8 mouse cellular contexts compared by ENCODE assay signal in the genomic region with DNA sequence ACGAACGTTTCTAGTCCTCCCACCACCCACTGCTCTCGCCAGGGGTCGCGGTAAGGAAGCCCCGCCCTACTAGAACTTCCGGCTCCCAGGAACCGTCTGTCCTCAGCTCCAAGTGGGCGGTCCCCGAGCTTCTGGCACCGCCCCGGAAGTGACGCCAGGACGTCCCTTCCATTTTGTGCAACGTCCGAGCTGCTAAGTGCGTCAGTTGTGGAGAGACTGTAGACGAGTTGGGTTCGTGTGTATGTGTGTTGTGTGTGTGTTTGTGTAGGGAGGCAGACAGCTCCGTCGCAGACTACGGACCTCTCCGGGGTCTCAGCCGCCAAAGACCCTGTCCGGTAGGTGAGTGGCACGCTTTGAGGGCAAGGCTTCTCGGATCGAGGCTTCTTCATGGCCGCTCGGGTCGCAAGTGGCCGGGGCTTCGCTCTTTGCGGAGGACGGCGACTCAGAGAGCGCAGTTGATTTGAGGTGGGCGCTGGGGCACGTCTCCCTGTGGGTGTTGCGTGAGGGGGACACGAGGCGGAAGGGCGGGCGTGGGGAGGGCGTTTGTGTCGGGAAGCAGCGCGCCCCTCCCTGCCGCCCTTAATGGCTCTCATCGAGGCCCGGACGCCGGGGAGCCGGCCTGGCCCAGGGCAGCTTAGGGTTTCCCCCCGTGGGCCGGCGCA. TPM values are rescaled to one million over a fixed set of nuclear protein-coding genes. Genes with fewer than 3 reads are reported as not detected.
DNase-seq lines count a peak whose midpoint lies in the region; ATAC-seq and TF ChIP-seq lines count a peak whose summit lies in the region.

A gene (plus strand): TSS at position 171 of the 662 bp plus-strand sequence.

- H3K4me1 ChIP-seq in G1E (ENCODE audit: insufficient read depth, low read depth, low read length), result peaks cover 41% of the 10 kb centered on the region
- peaks cover 14% of the 10 kb centered on the region for H3K4me1 ChIP-seq in forebrain, embryonic 16.5 days (replicated peaks; ENCODE audit: control insufficient read depth, insufficient read depth, low read length)
- H3K4me1 ChIP-seq in lung, embryonic 14.5 days (ENCODE audit: insufficient read depth), result no peaks in the 10 kb centered on the region
- peaks cover 13% of the 10 kb centered on the region for H3K4me1 ChIP-seq in olfactory bulb, adult 2 months (ENCODE audit: control insufficient read depth, insufficient read depth, low read length)
- H3K4me1 ChIP-seq in thymus, adult 2 months (replicated peaks; ENCODE audit: control insufficient read depth, insufficient read depth, low read length), result peaks cover 6% of the 10 kb centered on the region

- H3K27me3 ChIP-seq in G1E (ENCODE audit: insufficient read depth, low read length), result no peaks in the 10 kb centered on the region
- H3K27me3 ChIP-seq in forebrain, embryonic 16.5 days (replicated peaks; ENCODE audit: control insufficient read depth, insufficient read depth, low read length), result no peaks in the 10 kb centered on the region
- H3K27me3 ChIP-seq in lung, embryonic 14.5 days (ENCODE audit: insufficient read depth, low read length), result no peaks in the 10 kb centered on the region
- no peaks in the 10 kb centered on the region for H3K27me3 ChIP-seq in thymus, adult 2 months (ENCODE audit: control insufficient read depth, insufficient read depth, low read length)

- H3K4me3 ChIP-seq in G1E (ENCODE audit: low read depth, low read length), result peak within 1 kb of the TSS; percentile 91
- H3K4me3 ChIP-seq in forebrain, embryonic 16.5 days (replicated peaks; ENCODE audit: low read length), result peak within 1 kb of the TSS; percentile 94
- H3K4me3 ChIP-seq in layer of hippocampus, adult 2 months, result peak within 1 kb of the TSS; percentile 94
- peak within 1 kb of the TSS; percentile 97 for H3K4me3 ChIP-seq in lung, embryonic 14.5 days (ENCODE audit: low read depth, low read length)
- H3K4me3 ChIP-seq in olfactory bulb, adult 2 months (ENCODE audit: insufficient read depth, low read depth, low read length), result peak within 1 kb of the TSS; percentile 91
- H3K4me3 ChIP-seq in thymus, adult 2 months (ENCODE audit: control insufficient read depth, insufficient read depth, low read length), result peak within 1 kb of the TSS; percentile 75

- peaks cover 46% of the 10 kb centered on the region for H3K36me3 ChIP-seq in G1E (replicated peaks)
- peaks cover 22% of the 10 kb centered on the region for H3K36me3 ChIP-seq in forebrain, embryonic 16.5 days (ENCODE audit: control insufficient read depth, insufficient read depth)
- H3K36me3 ChIP-seq in lung, embryonic 14.5 days (ENCODE audit: insufficient read depth), result peaks cover 31% of the 10 kb centered on the region
- H3K36me3 ChIP-seq in thymus, adult 2 months (ENCODE audit: control insufficient read depth, insufficient read depth, low read length), result peaks cover 32% of the 10 kb centered on the region

- H3K27ac ChIP-seq in forebrain, embryonic 16.5 days (ENCODE audit: low read length), result peak within 1 kb of the TSS; percentile 95
- peak within 1 kb of the TSS; percentile 99 for H3K27ac ChIP-seq in layer of hippocampus, adult 2 months
- peak within 1 kb of the TSS; percentile 98 for H3K27ac ChIP-seq in lung, embryonic 14.5 days (ENCODE audit: low read depth)
- H3K27ac ChIP-seq in olfactory bulb, adult 2 months (ENCODE audit: insufficient read depth, low read depth, low read length), result peak within 1 kb of the TSS; percentile 97
- H3K27ac ChIP-seq in thymus, adult 2 months (ENCODE audit: control insufficient read depth, insufficient read depth, low read length), result peak within 1 kb of the TSS; percentile 70

- TF ChIP-seq CTCF in G1E (IDR thresholded peaks at IDR 0.05; ENCODE audit: low read depth, low read length), result no peak
- peak; percentile 65 for TF ChIP-seq CTCF in layer of hippocampus, adult 2 months (conservative IDR thresholded peaks at IDR 0.05)
- TF ChIP-seq CTCF in lung, embryonic 14.5 days (IDR thresholded peaks at IDR 0.05; ENCODE audit: low read depth), result peak; percentile 62
- TF ChIP-seq CTCF in olfactory bulb, adult 2 months (IDR thresholded peaks at IDR 0.05; ENCODE audit: insufficient read depth, low read depth, low read length), result peak; percentile 38; the same call in 1 of the 2 replicates
- peak; percentile 49; the same call in 1 of the 2 replicates for TF ChIP-seq CTCF in thymus, adult 2 months (IDR thresholded peaks at IDR 0.05; ENCODE audit: borderline replicate concordance, control insufficient read depth, extremely low read depth, insufficient read depth, low read length, poor library complexity)

- H3K9me3 ChIP-seq in G1E (replicated peaks), result no peaks in the 10 kb centered on the region
- no peaks in the 10 kb centered on the region for H3K9me3 ChIP-seq in forebrain, embryonic 16.5 days (ENCODE audit: control insufficient read depth, low read length)
- no peaks in the 10 kb centered on the region for H3K9me3 ChIP-seq in lung, embryonic 14.5 days (ENCODE audit: low read depth, low read length)

- peak; percentile 93 for TF ChIP-seq POLR2A in olfactory bulb, adult 2 months (IDR thresholded peaks at IDR 0.05; ENCODE audit: insufficient read depth, low read depth, low read length)
- TF ChIP-seq POLR2A in thymus, adult 2 months (IDR thresholded peaks at IDR 0.05; ENCODE audit: control insufficient read depth, extremely low read depth, insufficient read depth, low read length, poor library complexity), result peak; percentile 96

- peak within 1 kb of the TSS; percentile 59 for H3K4me2 ChIP-seq in forebrain, embryonic 16.5 days (ENCODE audit: low read length)
- H3K4me2 ChIP-seq in lung, embryonic 14.5 days, result peak within 1 kb of the TSS; percentile 68

- peak; percentile 97 for DNase-seq in G1E (ENCODE audit: low spot score)
- DNase-seq in cerebellum, adult 18-20 months, result peak; percentile 96 to 98
- peak; percentile 99 to 100 for DNase-seq in heart, postnatal 36 days
- DNase-seq in layer of hippocampus, adult 2 months (ENCODE audit: low spot score in 2 of 2), result peak; percentile 97 to 99
- DNase-seq in lung, embryonic 14.5 days, result peak; percentile 100
- peak; percentile 99 for DNase-seq in thymus, adult 2 months

- WGBS in forebrain, embryonic 16.5 days, result under 1% methylated on average over 56 of the region's 57 CpGs
- WGBS in lung, embryonic 14.5 days, result under 1% methylated on average over 53 of the region's 57 CpGs
- under 1% methylated on average over 57 of the region's 57 CpGs for WGBS in olfactory bulb, adult 2 months
- WGBS in thymus, adult 2 months, result under 1% methylated on average over 57 of the region's 57 CpGs

- H3K9ac ChIP-seq in forebrain, embryonic 16.5 days (replicated peaks; ENCODE audit: low read depth, low read length), result peak within 1 kb of the TSS; percentile 92
- peak within 1 kb of the TSS; percentile 99 for H3K9ac ChIP-seq in lung, embryonic 14.5 days

- intact Hi-C loops in heart, postnatal 36 days (cut with DNase I), result loop anchor here (1.0 to 10.0 kb wide), 2 partner anchors 155 to 301 kb away; a partner anchor contains a TSS

- peak; percentile 93 for ATAC-seq in G1E (ENCODE audit: extremely low read depth, insufficient number of reproducible peaks, low FRiP score, poor library complexity, severe bottlenecking)
- ATAC-seq in forebrain, embryonic 16.5 days, result peak; percentile 92
- peak; percentile 92 for ATAC-seq in lung, embryonic 14.5 days (ENCODE audit: insufficient read depth)

RNA-seq across cellular contexts. Expression of the gene that starts here (rescaled TPM):
- total RNA-seq in G1E (2014; fragmentation: Nextera tagmentation) (655 and 656 TPM in 2 replicates), G1E (2017) (895 and 1,080 TPM in 2 replicates)
- 111 and 297 TPM in 2 replicates for polyA plus RNA-seq in G1E (2012)
- polyA plus RNA-seq in forebrain, embryonic 16.5 days (2015; fragmentation: Nextera tagmentation; extraction: Ambion mirVana), result 478 and 525 TPM in 2 replicates
- total RNA-seq in heart, postnatal 36 days (2021), result 100 to 1,000 TPM in 1 of 2 experiments, 10 to 100 TPM in 1; 98.3 to 181 TPM
- total RNA-seq in layer of hippocampus, adult 2 months (2021), result 100 to 1,000 TPM; 356 to 358 TPM
- 357 and 378 TPM in 2 replicates for polyA plus RNA-seq in lung, embryonic 14.5 days (2014; fragmentation: Nextera tagmentation; extraction: Ambion mirVana)
- 488 and 574 TPM in 2 replicates for polyA plus RNA-seq in olfactory bulb, adult 2 months (2012; ENCODE audit: insufficient read depth, insufficient read length, low replicate concordance, missing spikeins)
- 511 and 515 TPM in 2 replicates for polyA plus RNA-seq in thymus, adult 2 months (2012; rRNA removed)

Comparison
In these comparisons a context has a peak if more than half of its experiments do, and no peak if none do; other contexts are left out.
1. Peak in every context shown above with its lines: DNase-seq, ATAC-seq, H3K4me3 ChIP-seq and H3K27ac ChIP-seq.